Mouse (Mus musculus): ENCODE results near the gene Atp8b4.

DNA sequence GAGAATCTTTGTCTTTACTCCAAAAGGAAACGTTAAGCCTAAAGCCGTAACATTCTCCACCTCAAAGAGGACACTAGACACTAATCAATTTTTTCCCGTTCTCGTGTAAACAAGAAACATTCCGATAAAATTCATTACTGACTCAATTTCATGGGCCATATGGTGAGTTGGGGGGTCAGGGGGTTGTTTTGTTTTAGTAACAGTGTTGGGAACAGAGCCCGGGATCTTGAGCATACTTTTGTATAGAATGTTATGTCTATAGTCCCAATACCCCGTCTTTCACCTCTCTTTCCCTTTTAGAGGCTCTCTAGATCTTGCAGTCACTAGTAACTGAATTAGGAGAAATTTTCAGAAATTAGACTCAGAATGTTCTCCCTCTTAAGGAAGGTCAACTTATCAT lies 177.3 kb downstream of the Atp8b4 start:
- TF ChIP-seq CTCF (IDR thresholded peaks at IDR 0.05) (no peak), EP300 (IDR thresholded peaks at IDR 0.05; ENCODE audit: insufficient read depth, low read depth, low read length) (no peak)
